Mouse (Mus musculus) induced T-regulatory cell, adult 2 months (primary cell): ENCODE data around the gene Pard3.

Experiments used
- DNase-seq: peaks from one replicate; pipeline ENCODE4 v3.0.0-alpha.2; 2012; ENCODE audit warnings: low read depth

Gene Pard3

GRCm38 (mm10) chr8:127183533-127183932 is 119.8 kb downstream of the Pard3 start:
- no peak for DNase-seq

GRCm38 (mm10) chr8:127184025-127184424 is 120.3 kb downstream of the Pard3 start:
- DNase-seq, result no peak

DNA sequence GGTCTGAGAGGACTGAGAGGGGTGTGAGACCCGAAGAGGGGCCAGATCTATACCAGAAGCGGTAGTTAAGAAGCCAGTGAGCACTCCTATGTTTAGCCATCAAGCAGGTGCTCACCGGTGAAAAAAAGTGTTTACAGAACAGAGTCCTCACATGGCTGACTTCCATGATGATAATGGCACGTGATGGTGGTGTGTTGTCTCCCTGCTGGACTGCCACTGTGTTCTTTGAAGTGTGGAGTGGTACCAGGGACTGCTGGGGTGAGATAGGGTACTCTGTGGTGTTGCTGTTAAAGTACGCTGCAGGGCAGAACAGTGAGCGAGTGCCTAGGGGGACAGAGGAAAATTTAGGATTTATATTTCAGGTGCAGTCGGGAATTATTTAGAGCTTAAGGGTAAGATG is 122.2 kb downstream of the Pard3 start:
- DNase-seq, result no peak

- DNase-seq, result no peak
Measured at GRCm38 (mm10) chr8:127188671-127189070, 125.0 kb downstream of the Pard3 start.

DNA sequence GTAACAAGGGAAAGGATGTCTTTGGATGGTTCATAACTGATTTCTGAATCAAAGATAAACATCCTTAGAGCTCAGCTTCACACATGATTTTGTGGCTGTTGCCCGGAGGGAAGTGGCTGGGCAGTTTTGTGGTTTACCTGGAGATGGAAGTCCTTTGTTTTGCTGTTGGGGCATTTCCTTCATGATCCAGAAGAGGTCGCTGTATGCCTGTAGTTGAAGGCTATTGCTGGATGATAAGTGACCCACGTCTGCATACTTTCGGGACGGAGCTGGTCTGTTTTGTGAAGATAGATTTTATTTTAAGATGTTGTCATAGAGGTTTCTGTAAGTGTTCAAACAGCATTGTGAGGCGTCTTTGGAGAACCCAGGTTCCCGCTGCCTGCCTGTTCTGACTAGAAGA is 126.7 kb downstream of the Pard3 start:
- peak; percentile 48 for DNase-seq

DNA sequence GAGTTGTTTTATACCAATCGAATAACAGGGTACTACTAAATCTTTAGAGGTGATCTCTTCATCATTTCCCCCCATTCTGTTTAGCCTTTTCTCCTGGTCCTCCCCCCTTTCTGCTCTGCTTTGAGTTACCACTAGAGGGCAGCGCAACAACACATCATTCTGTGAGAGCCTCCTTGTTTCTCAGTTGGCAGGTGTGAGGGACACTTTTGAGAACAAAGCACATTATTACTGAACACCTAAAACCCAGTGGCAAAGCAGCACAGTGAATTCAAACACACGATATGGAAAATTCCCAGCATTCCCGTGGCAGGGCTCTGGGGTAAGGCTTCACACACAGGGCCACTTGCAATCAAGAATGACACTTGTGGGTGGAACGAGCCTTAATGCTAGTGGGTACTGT is 127.7 kb downstream of the Pard3 start:
- DNase-seq, result peak; percentile 52

GRCm38 (mm10) chr8:127191824-127192223 is 128.1 kb downstream of the Pard3 start:
- DNase-seq, result no peak

DNA sequence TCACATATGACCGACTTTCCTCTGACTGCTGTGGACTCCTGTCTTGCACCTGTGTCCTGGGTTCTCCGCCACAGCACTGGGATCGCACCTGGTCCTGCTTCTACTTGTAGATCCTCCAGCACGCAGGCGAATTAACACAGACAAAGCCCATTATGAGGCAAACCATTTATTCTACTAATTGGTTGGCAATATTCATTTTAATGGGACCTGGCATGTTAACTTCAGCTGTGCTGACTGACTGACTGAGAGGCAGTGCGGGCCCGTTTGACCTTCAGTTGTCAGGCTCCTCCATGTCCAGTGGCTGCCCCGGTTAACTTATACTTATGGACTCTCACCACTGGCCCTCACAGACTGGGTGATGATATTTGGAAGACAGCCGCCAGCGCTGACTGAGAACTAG is 128.6 kb downstream of the Pard3 start:
- no peak for DNase-seq

DNA sequence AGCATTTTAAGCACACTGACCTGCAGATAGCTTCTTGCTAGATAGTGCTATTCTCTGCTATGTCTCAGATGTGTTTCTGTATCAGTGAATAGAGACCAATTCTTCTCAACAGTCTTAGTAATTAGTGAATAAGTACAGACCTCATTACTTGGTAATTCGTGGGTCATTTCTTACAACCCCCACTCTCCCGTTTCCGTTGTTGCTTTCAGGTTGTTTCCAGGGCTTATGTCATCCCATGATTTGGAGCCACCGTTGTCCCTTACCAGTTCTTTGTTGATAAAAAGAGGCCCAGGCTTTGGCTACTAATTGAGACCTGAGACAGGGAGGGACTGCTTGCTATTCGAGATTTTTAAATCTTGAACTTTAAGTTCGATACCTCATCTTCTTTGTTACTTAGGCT is 129.7 kb downstream of the Pard3 start:
- no peak for DNase-seq

- no peak for DNase-seq
Measured at GRCm38 (mm10) chr8:127194786-127195407, 131.2 kb downstream of the Pard3 start.

GRCm38 (mm10) chr8:127196505-127197265 is 133.0 kb downstream of the Pard3 start:
- DNase-seq, result no peak

GRCm38 (mm10) chr8:127207455-127207854 is 143.8 kb downstream of the Pard3 start:
- no peak for DNase-seq

DNA sequence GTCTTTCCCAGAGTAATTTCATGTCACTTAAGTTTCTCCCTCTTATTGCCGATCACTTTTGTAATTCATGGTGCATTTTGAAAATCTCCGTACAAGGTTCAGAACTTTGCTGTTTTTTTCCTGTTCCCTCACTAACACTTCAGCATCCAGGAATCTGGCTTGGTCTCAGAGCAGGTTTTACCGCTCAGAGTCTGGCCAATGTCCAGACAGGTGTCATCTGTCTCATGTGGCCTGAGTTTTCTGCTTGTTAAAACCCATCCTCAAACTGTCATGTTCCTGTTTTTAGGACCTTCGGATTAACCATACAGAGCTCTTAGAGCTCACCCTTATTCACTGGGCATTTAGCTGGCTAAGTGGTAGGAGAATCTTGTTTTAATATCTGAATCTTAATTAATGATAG is 146.9 kb downstream of the Pard3 start:
- DNase-seq, result no peak

DNA sequence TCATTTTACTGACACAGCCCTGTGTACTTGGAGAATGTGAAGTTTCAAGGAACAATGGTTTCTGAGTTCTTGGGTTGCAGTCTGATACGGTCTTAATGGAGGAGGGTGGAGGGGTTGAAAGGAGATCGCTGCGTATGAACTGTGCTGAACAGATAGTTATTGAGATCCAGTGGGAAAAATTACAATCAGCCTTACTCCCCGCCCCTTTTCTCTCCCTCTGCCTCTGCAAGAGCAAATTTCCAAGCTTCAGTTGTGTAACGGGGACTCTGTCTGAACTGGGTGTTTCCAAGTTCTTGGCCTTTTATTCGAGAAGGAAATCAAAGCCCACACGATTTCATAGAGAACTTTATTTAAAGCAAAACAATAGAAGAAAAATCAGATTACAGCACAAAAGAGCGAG is 150.6 kb downstream of the Pard3 start:
- DNase-seq, result no peak

GRCm38 (mm10) chr8:127214748-127215433 is 151.2 kb downstream of the Pard3 start:
- DNase-seq, result no peak

GRCm38 (mm10) chr8:127220206-127220605 is 156.5 kb downstream of the Pard3 start:
- DNase-seq, result no peak

- DNase-seq, result no peak
Measured at GRCm38 (mm10) chr8:127220615-127221014, 156.9 kb downstream of the Pard3 start.

DNA sequence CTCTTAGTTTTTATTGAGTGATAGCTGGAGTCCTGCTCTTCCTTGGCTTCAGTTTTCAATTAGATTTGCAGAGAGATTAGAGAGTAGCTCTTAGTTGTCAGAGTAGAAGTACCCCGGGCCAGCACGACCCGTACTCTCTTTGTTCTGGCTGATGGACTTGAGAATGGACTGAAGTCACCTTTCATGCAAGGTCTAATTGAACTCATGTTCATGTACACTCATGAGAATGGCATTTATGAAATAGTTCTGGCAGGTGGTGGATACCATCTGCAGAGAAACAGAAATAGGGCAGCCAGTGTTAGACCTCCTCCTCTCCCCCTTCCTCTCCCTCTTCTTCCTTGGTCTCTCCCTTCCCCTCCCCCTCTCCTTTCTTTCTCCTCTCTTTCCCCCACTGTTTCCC is 158.7 kb downstream of the Pard3 start:
- DNase-seq, result no peak

- no peak for DNase-seq
Measured at GRCm38 (mm10) chr8:127226996-127227395, 163.3 kb downstream of the Pard3 start.

DNA sequence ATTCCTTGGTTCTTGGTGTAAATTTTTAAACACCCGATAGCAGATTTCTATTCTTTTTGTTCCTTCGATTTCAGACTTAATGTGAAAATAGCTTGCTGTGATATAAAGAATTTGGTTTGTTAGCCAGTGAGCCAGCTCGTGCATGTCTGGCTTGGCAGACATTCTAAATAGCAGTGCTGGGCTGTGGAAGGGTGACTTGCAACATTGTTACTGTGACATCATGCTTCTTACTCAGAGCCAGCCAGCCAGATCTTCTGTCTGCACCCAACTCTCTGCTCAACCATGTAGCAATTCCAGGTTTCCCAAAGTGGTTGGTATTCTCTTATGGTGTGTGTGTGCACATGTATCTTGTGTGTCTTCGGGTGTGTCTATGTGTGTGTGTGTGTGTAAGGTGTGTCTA is 163.7 kb downstream of the Pard3 start:
- DNase-seq, result no peak

- DNase-seq, result no peak
Measured at GRCm38 (mm10) chr8:127229325-127230232, 165.9 kb downstream of the Pard3 start.

DNA sequence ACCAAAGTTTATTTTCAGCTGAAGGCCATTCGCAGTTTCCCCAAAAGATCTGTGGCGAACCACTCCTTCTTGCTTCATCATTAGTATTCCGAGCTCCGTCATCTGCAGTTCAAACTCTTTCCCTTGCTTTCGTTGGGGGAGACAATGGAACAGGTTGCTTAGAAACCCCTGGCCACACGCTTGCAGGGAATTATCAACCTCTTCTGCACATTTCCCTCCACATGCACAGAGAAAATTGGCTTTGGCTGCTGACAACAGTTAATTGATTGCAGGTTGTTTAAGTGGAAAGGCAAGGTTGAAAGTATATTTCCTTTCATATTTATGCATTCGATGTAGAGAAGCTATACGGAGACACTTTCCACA is 166.5 kb downstream of the Pard3 start:
- DNase-seq, result no peak
